Mouse (Mus musculus) T-helper 17 cell (primary cell): ENCODE measurements around the gene Adam20.

Experiments used
- in situ Hi-C, 2 experiments: fragments of 300-600 bp; cut with MboI, MseI; formaldehyde crosslinking; loops; 1 replicate in 1 of 2; 2 replicates in 1 of 2; pipeline ENCODE4 v1.15.1; 2025; ENCODE audit warnings: high pct_unique_total_duplicates in 2 of 2

Adam20 gene

GRCm38 (mm10) chr8:40792973-40793372 lies at the start of gene Adam20:
Gene Adam20, plus strand, starts transcription at chr8:40793273.
- in situ Hi-C loops, result loop anchor here in 1 of 2 experiments (5.0 kb wide), 1 partner anchor 41 kb away; the partner anchor contains the start of gene Adam25

- in situ Hi-C loops, result loop anchor here in 1 of 2 experiments (5.0 kb wide), 1 partner anchor 40 kb away; the partner anchor contains the start of gene Adam20
Observed at GRCm38 (mm10) chr8:40751908-40752307, 41.2 kb upstream of the Adam20 start, which contains the start of gene Adam25. Gene Adam25, plus strand, starts transcription at chr8:40752208.

- in situ Hi-C loops, result no loop called here
Observed at GRCm38 (mm10) chr8:40783320-40783719, 9.8 kb upstream of the Adam20 start.

- in situ Hi-C loops, result loop anchor here in 1 of 2 experiments (10.0 kb wide), 1 partner anchor 369 kb away; no protein-coding TSS in a partner anchor
Observed at GRCm38 (mm10) chr8:40803379-40804079, 10.5 kb downstream of the Adam20 start.
